Mouse (Mus musculus): Measurements from ENCODE around the gene 2900011O08Rik. TPM values are rescaled to one million over a fixed set of nuclear protein-coding genes. Genes with fewer than 3 reads are reported as not detected.
"Not testable (repeated sequence)": the region's sequence is repeated elsewhere in the genome, so short reads cannot be mapped to it uniquely, and the experiment has no call there.

The 2900011O08Rik gene
- polyA plus RNA-seq, 1 experiment, result not detected

DNA sequence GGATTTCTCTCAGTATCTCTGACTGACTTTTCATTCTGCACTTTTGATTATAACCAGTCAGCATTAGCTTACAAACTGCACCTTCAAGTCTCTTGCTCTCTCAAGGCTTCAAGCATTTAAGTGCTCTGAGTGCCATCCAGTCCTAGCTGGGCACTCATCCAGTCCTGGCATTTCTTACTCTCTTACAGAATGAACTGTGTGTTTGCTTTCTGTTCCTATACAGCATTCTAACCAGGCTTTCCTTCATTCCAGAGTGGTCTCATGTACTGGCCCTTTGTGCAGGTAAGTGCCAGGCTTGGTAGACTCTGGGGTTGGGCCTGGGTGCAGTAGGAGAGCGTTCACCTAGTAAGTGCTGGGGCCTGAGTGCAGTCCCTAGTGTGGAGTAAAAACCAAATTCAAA, 40.1 kb upstream of the 2900011O08Rik start:
- TF ChIP-seq CTCF (IDR thresholded peaks at IDR 0.05; ENCODE audit: extremely low read depth, insufficient read depth, insufficient read length, insufficient replicate concordance) (no peak), POLR2A (IDR thresholded peaks at IDR 0.05; ENCODE audit: low read depth, low read length) (no peak)
- no peak for DNase-seq (ENCODE audit: low read depth in 1 of 2, low spot score in 2 of 2)
- 94% methylated on average over 1 of the region's 1 CpGs for WGBS
- no peak overlapping the region for H3K4me3 ChIP-seq (ENCODE audit: extremely low read depth, insufficient read depth, insufficient read length)
- no peaks in the 10 kb centered on the region for H3K27me3 ChIP-seq (ENCODE audit: control insufficient read depth, insufficient read depth, low read length)
- peaks cover 3% of the 10 kb centered on the region for H3K4me1 ChIP-seq (ENCODE audit: control insufficient read depth, insufficient read depth, insufficient read length)
- H3K36me3 ChIP-seq (ENCODE audit: control insufficient read depth, insufficient read depth, low read length), result no peaks in the 10 kb centered on the region
- H3K27ac ChIP-seq (ENCODE audit: insufficient read depth, low read length), result no peak overlapping the region

DNA sequence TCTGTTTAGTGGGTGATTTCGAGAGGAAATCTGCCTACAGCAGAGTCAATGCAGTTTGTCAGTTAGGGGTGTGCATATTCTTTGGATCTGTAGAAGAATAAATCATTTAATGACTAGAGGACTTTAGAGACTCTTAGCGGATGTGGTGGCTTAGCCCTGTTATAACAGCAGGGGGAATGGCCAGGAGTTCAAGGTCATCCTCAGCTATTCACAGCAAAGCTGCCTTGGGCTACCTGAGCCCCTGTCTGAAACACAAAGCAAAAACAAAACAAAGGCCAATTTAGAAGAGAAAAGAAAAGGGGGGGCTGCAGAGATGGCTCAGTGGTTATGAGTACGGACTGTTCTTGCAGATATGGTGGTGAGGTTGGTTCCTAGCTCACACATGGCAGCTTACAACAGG, 35.2 kb upstream of the 2900011O08Rik start:
- no peaks in the 10 kb centered on the region for H3K36me3 ChIP-seq (ENCODE audit: control insufficient read depth, insufficient read depth, low read length)
- no peak for DNase-seq (ENCODE audit: low read depth in 1 of 2, low spot score in 2 of 2)
- H3K4me1 ChIP-seq (ENCODE audit: control insufficient read depth, insufficient read depth, insufficient read length), result no peaks in the 10 kb centered on the region
- no peak for TF ChIP-seq POLR2A (IDR thresholded peaks at IDR 0.05; ENCODE audit: low read depth, low read length)
- TF ChIP-seq CTCF (IDR thresholded peaks at IDR 0.05; ENCODE audit: extremely low read depth, insufficient read depth, insufficient read length, insufficient replicate concordance), result no peak
- H3K27ac ChIP-seq (ENCODE audit: insufficient read depth, low read length), result no peak overlapping the region
- no peaks in the 10 kb centered on the region for H3K27me3 ChIP-seq (ENCODE audit: control insufficient read depth, insufficient read depth, low read length)
- no peak overlapping the region for H3K4me3 ChIP-seq (ENCODE audit: extremely low read depth, insufficient read depth, insufficient read length)
- WGBS, result 85% methylated on average over 3 of the region's 3 CpGs

DNA sequence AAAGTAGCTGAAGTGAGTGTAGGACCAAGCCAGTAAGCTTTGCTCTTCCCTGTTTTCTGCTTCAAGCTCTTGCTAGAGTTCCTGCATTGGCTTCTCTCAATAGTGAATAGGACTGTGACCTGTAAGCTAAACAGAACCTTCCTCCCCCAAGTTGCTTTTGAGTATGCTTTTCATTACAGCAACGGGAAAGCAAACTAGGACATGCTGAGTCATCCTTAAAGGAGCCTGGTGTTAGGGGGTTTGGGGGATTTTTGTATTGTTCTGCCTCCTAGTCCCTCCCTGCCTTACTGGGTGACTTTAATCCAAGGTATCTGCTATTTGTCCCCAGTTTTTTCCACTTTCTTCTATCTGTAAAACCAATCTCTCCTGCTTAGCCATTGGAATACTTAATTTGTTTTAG, 24.4 kb upstream of the 2900011O08Rik start:
- H3K27me3 ChIP-seq (ENCODE audit: control insufficient read depth, insufficient read depth, low read length), result no peaks in the 10 kb centered on the region
- TF ChIP-seq CTCF (IDR thresholded peaks at IDR 0.05; ENCODE audit: extremely low read depth, insufficient read depth, insufficient read length, insufficient replicate concordance) (no peak), POLR2A (IDR thresholded peaks at IDR 0.05; ENCODE audit: low read depth, low read length) (no peak)
- H3K27ac ChIP-seq (ENCODE audit: insufficient read depth, low read length), result no peak overlapping the region
- H3K4me1 ChIP-seq (ENCODE audit: control insufficient read depth, insufficient read depth, insufficient read length), result no peaks in the 10 kb centered on the region
- DNase-seq (ENCODE audit: low read depth in 1 of 2, low spot score in 2 of 2), result no peak
- WGBS, result 4% methylated on average over 1 of the region's 1 CpGs
- no peaks in the 10 kb centered on the region for H3K36me3 ChIP-seq (ENCODE audit: control insufficient read depth, insufficient read depth, low read length)
- H3K4me3 ChIP-seq (ENCODE audit: extremely low read depth, insufficient read depth, insufficient read length), result no peak overlapping the region

DNA sequence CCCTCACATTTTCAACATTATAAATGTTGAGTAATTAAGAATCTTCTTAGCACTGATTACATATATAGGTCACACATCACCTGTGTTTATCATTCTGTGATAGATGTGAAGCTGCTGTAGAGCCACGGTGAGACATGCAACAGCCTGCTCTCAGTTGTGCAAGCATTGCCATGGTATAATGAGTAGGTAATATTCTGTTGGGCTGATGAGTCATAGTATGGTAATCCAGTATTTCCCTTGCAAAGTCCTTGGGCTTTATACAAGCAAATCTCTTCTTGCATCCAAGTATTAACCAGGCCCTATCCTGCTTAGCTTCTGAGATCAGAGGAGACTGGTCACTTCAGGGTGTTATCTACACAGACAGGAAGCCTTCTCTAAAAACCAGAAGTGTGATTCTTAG, 17.3 kb upstream of the 2900011O08Rik start:
- TF ChIP-seq CTCF (IDR thresholded peaks at IDR 0.05; ENCODE audit: extremely low read depth, insufficient read depth, insufficient read length, insufficient replicate concordance) (no peak), POLR2A (IDR thresholded peaks at IDR 0.05; ENCODE audit: low read depth, low read length) (no peak)
- no peaks in the 10 kb centered on the region for H3K4me1 ChIP-seq (ENCODE audit: control insufficient read depth, insufficient read depth, insufficient read length)
- no peak overlapping the region for H3K4me3 ChIP-seq (ENCODE audit: extremely low read depth, insufficient read depth, insufficient read length)
- 82% methylated on average over 1 of the region's 1 CpGs for WGBS
- no peaks in the 10 kb centered on the region for H3K27me3 ChIP-seq (ENCODE audit: control insufficient read depth, insufficient read depth, low read length)
- no peak overlapping the region for H3K27ac ChIP-seq (ENCODE audit: insufficient read depth, low read length)
- no peak for DNase-seq (ENCODE audit: low read depth in 1 of 2, low spot score in 2 of 2)
- no peaks in the 10 kb centered on the region for H3K36me3 ChIP-seq (ENCODE audit: control insufficient read depth, insufficient read depth, low read length)

DNA sequence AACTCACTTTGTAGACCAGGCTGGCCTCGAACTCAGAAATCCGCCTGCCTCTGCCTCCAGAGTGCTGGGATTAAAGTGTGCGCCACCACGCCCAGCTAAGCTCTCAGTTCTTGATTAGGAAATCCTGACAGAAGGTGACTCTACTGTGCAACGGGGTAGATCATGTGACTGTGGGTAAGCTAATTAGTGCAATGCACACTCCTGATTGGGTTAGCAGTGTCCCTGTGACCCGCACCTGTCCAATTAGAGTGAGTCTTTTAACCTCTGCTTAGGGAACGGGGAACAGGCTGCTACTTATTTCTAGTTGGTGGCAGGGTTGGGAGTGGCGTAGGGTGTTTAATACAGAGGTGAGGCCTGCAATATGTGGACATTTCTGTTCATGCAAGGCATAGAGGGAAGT, 14.4 kb upstream of the 2900011O08Rik start:
- 86% methylated on average over 8 of the region's 8 CpGs for WGBS
- H3K27ac ChIP-seq (ENCODE audit: insufficient read depth, low read length), result no peak overlapping the region

DNA sequence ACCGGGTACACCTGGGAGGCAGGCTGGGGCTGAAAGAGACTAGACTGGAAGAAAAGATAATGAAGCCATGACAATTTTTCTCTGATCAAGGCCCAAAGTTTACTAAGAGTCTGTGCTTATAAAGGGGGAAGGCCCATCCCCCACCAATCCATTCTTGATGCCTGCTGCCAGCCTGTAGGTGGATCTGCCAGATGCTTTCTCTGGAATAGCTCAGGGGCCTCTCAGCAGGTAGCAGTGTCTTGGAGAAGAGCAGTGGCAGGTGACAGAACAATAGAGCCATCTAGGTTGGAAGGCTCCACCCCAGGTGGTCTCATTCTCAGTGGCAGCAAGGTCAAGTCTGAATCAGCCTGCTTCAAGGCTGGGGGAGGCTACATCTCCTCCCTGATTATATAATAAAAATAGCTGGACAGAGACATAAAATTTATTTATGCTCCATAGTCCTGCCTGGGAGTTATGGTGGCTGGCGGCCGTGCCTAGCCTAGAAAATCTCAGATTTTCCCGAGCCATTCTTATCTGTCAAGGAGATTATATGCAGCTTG, 10.0 kb upstream of the 2900011O08Rik start:
- H3K4me1 ChIP-seq (ENCODE audit: control insufficient read depth, insufficient read depth, insufficient read length); H3K27me3 ChIP-seq (ENCODE audit: control insufficient read depth, insufficient read depth, low read length); H3K36me3 ChIP-seq (ENCODE audit: control insufficient read depth, insufficient read depth, low read length); H3K27ac ChIP-seq (ENCODE audit: insufficient read depth, low read length); DNase-seq (ENCODE audit: low read depth in 1 of 2, low spot score in 2 of 2); H3K4me3 ChIP-seq (ENCODE audit: extremely low read depth, insufficient read depth, insufficient read length): not testable (repeated sequence)
- WGBS, result 88% methylated on average over 4 of the region's 4 CpGs

More for the DNA sequence above, 14.4 kb upstream of the 2900011O08Rik start:
- H3K4me1 ChIP-seq (ENCODE audit: control insufficient read depth, insufficient read depth, insufficient read length), result no peaks in the 10 kb centered on the region
- no peaks in the 10 kb centered on the region for H3K27me3 ChIP-seq (ENCODE audit: control insufficient read depth, insufficient read depth, low read length)
- DNase-seq (ENCODE audit: low read depth in 1 of 2, low spot score in 2 of 2), result no peak
- TF ChIP-seq CTCF (IDR thresholded peaks at IDR 0.05; ENCODE audit: extremely low read depth, insufficient read depth, insufficient read length, insufficient replicate concordance) (no peak), POLR2A (IDR thresholded peaks at IDR 0.05; ENCODE audit: low read depth, low read length) (no peak)
- H3K4me3 ChIP-seq (ENCODE audit: extremely low read depth, insufficient read depth, insufficient read length), result no peak overlapping the region
- H3K36me3 ChIP-seq (ENCODE audit: control insufficient read depth, insufficient read depth, low read length), result no peaks in the 10 kb centered on the region

DNA sequence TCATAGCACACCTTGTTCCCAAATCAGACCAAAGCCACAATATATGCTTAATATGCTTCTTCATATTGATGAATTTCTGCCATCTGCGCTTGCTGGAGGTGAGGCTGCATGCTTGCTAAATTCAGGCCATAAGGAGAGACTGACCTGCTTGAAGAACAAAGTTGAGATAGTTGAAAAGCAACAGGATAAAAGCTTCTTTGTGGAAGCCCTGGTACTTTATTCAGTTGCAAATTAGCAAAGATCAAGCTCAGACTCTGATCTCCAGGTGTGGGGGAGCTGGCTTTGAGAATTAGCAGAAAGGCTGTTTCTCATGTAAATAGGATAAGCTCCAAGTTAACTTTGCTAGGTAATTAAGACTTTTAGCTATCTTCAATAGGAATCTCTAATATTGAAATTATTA, 9.4 kb upstream of the 2900011O08Rik start:
- not testable (repeated sequence) for H3K27me3 ChIP-seq (ENCODE audit: control insufficient read depth, insufficient read depth, low read length); H3K27ac ChIP-seq (ENCODE audit: insufficient read depth, low read length); H3K36me3 ChIP-seq (ENCODE audit: control insufficient read depth, insufficient read depth, low read length); H3K4me3 ChIP-seq (ENCODE audit: extremely low read depth, insufficient read depth, insufficient read length); H3K4me1 ChIP-seq (ENCODE audit: control insufficient read depth, insufficient read depth, insufficient read length); DNase-seq (ENCODE audit: low read depth in 1 of 2, low spot score in 2 of 2)
- 80% methylated on average over 1 of the region's 1 CpGs for WGBS

DNA sequence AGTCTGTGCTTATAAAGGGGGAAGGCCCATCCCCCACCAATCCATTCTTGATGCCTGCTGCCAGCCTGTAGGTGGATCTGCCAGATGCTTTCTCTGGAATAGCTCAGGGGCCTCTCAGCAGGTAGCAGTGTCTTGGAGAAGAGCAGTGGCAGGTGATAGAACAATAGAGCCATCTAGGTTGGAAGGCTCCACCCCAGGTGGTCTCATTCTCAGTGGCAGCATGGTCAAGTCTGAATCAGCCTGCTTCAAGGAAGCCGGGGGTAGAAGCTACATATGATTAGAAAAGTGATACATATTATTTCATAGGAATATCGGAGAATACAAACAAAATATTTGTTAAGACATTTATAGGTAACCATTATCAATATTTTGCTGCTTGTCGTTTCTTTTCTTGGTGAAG, 4.7 kb upstream of the 2900011O08Rik start:
- H3K27me3 ChIP-seq (ENCODE audit: control insufficient read depth, insufficient read depth, low read length); DNase-seq (ENCODE audit: low read depth in 1 of 2, low spot score in 2 of 2); H3K4me3 ChIP-seq (ENCODE audit: extremely low read depth, insufficient read depth, insufficient read length); H3K4me1 ChIP-seq (ENCODE audit: control insufficient read depth, insufficient read depth, insufficient read length); H3K27ac ChIP-seq (ENCODE audit: insufficient read depth, low read length); H3K36me3 ChIP-seq (ENCODE audit: control insufficient read depth, insufficient read depth, low read length): not testable (repeated sequence)
- WGBS, result 87% methylated on average over 3 of the region's 3 CpGs

Data from spleen, adult 2 months (tissue).